Mouse (Mus musculus) cerebellum, adult (tissue): ENCODE results near the gene Tmem97.
"Not testable (repeated sequence)": the region's sequence is repeated elsewhere in the genome, so short reads cannot be mapped to it uniquely, and the experiment has no call there.

Experiments
- ATAC-seq: cut with Nextera tagmentation; 2 replicates; pipeline ENCODE4 v1.9.2; 2017; ENCODE audit warnings: mild to moderate bottlenecking, moderate library complexity, mixed read lengths; ENCODE audit not compliant: insufficient number of reproducible peaks, low FRiP score, low TSS enrichment

Tmem97 gene

DNA sequence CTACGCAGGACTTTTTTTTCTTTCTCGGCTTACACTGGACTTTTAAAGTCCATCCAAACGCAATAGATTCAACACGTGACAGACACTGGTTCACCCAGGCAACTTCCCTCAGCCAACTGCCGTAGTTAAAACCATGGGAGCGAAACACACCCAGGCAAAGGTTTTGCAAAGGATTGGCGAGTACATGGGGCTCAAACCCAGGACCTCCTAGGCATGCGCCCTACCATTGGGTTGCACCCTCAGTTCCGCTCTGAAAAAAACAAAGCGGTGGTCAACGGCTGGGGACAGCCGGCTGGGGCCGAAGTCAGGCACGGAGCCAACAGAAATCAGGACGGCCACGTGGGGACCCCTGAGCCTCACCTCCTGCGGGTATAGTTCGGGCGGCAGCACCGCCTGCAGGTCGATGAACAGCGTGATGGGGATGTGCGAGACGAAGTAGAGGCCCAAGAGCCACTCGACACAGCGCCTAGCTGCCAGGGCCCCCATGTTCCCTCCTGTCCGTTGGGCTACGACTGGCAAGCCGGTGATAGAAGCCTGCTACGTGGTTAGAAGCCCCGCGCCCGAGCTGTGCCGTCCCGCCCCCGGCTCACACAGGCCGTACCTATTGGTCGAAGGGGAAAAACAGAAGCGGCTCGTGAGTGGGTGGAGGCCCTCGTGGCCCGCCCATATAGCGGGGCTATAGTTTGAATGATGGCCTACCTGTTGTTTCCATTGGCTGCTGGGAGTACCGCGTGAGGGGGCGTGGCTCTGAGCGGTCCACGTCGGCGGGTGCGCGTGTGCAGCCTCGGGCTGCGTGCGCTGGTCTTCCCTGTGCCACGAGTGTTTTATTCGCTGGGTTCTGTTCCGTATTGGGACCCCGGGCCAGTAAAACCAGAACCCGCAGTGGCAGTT, at the start of gene Tmem97:
Gene Tmem97 (minus strand): TSS at position 610 of the 891 bp plus-strand sequence.
- peak; percentile 100 for ATAC-seq

GRCm38 (mm10) chr11:78600051-78600450, 49.5 kb upstream of the Tmem97 start:
- no peak for ATAC-seq

DNA sequence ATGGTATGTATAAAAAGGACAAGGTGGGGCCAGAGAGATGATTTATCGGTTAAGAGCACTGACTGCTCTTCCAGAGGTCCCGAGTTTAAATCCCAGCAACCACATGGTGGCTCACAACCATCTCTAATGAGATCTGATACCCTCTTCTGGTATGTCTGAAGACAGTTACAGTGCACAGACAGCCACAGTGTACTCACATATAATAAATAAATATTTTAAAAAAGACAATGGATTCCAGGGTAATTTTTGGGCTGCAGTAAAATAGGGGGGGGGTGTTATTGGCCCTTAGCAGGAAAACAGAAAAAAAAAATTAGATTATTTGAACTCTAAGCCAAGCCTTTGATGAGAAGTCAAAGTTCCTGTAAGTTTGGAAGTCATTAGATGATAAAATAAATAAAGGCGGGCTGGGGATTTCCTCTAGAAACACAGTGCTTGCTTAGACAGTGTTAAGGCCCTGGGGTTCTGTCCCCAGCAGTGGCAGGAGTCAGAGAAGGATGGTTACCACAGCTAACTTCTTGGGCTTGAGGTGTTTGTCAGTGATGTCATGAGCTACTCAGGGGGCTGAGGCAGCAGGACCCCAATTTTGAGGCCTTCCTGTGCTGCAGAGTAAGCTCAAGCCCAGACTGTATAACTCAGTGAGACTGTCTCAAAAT, 48.3 kb upstream of the Tmem97 start:
- no peak for ATAC-seq

GRCm38 (mm10) chr11:78596750-78597149, 46.2 kb upstream of the Tmem97 start:
- no peak for ATAC-seq

GRCm38 (mm10) chr11:78595773-78596172, 45.2 kb upstream of the Tmem97 start:
- no peak for ATAC-seq

DNA sequence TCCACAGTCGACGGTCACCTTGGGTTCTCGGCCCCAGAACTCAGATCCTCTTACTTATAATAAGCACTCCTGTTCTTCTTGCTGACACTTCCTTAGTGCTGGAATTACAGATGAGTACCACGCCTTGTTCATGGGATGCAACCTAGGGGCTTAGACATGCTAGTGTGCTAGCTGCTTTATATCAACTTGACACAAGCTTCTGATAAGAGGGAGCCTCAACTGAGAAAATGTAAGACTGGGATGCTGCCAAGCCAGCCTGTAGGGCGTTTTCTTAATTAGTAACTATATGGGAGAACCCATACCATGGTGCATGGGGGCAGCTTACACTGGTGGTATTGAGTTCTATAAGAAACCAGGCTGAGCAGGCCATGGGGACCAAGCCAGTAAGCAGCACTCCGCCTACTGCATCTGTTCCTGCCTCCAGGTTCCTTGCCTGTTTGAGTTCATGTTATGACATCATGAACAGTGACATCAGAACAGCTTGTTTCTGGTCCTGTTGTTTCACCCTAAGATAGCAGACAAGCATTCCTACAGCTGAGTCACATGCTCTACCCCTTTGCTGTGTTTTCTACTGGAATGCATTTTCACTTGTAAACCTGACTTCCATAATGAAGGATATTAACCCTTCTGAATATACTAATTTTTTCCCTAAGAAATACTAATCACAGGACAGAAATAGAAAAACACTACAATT, 43.8 kb upstream of the Tmem97 start:
- ATAC-seq, result no peak

- ATAC-seq, result not testable (repeated sequence)
These were observed 37.1 kb upstream of the Tmem97 start for GRCm38 (mm10) chr11:78587677-78588076.

GRCm38 (mm10) chr11:78586099-78586498, 35.5 kb upstream of the Tmem97 start:
- no peak for ATAC-seq

- no peak for ATAC-seq
These were observed 32.3 kb upstream of the Tmem97 start for GRCm38 (mm10) chr11:78582848-78583247.

DNA sequence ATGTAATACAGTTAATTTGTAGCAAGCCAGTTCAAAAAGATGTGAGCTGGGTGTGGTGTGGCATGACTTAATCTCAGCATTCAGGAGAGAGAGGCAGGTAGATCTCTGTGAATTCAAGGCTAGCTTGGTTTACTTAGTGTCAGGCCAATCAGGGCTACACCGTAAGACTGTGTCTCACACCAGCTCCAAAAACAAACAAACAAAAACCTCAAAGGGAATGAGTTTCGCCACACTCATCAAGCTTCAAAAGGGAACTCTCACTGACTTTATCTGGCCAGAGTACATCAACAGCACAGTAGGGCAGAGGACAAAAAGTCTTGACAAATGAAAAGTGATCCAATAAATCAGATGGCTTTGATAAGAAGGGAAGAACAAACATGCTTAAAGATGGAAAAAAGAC, 24.4 kb upstream of the Tmem97 start:
- ATAC-seq, result no peak

- no peak for ATAC-seq
These were observed 24.0 kb upstream of the Tmem97 start for GRCm38 (mm10) chr11:78574536-78574935.

- not testable (repeated sequence) for ATAC-seq
These were observed 23.5 kb upstream of the Tmem97 start for GRCm38 (mm10) chr11:78574031-78574430.

- no peak for ATAC-seq
These were observed 21.3 kb upstream of the Tmem97 start for GRCm38 (mm10) chr11:78571854-78572253.

GRCm38 (mm10) chr11:78571441-78571840, 20.9 kb upstream of the Tmem97 start:
- ATAC-seq, result no peak

- ATAC-seq, result no peak
These were observed 19.2 kb upstream of the Tmem97 start for GRCm38 (mm10) chr11:78569806-78570205.

DNA sequence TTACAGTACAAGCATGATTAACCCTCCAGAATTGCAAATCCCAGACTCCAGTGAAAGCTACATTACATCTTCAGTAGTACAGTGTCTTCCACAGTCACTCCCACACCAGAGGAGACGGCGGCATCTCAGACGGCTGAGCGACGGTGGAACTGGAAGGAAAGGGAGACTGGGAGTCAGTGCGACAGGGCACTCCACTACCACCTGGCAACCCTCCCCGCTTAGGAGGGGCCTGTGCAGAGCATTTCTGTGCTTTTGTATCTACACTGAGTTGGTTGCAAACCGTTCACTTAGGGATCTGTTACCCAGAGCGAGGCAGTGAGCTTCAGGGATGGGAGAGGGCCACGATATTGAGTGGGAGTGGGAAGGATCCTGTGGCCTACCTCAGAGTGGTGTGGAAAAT, 18.2 kb upstream of the Tmem97 start:
- ATAC-seq, result no peak

- ATAC-seq, result no peak
These were observed 17.0 kb upstream of the Tmem97 start for GRCm38 (mm10) chr11:78567614-78568013.

DNA sequence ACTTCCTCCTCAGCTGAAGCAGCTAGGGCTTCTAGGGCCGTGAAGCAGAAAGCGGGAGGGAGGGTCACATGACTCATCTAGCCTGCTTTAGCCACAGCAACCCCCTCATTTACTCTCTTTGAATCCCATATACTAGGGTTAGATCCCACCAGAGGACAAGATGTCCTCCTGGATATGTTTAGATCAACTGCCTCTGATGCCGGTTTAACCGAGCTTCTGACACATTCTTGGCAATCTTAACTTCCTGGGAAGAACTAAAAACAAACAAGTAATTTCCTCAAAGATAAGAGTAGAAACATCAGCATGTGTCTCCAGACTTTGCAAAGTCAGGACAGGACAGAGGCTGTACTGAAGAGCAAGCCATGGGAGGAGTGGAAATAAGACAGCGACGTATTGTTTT, 16.2 kb upstream of the Tmem97 start:
- ATAC-seq, result no peak

- no peak; the same call in 1 of the 2 replicates for ATAC-seq
These were observed 9.9 kb upstream of the Tmem97 start for GRCm38 (mm10) chr11:78560447-78560846.

DNA sequence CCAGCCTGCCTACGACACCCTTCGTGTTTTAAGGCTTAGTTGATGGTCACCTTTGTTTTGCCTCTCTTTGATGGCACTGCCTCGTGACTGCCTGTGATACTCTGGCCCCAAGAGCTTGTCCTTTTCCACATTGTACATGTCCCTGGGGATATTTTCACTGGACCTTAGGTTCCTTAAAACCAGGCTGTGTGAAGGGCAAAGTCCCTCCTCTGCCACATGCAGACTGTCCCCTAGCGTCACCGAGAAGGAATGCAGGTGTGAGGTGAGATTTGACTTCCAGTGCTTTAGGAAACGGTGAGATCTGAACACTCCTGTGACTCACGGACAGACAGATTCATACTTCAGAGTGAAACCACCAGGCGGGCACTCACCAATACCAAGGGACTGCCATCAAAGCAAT, 6.7 kb upstream of the Tmem97 start:
- ATAC-seq, result no peak

DNA sequence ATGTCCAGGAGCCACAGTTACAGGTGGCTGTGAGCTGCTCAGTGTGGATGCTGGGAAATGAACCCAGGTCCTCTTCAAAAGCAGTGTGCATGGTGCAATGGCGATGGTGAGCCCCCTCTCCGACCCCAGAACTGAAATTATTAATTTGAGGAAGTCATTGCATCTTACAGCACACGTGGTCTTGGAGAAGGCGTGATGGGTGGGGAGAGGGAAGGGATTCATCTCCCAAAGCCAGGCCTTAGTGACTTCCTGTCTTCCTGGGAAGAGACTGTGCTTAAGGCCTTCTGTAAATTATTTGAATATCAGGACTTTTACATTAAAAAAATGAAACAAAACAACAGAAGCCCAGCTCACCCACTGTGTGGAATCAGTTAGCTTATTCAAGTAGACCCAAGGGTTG, 5.5 kb upstream of the Tmem97 start:
- no peak for ATAC-seq
